Mouse (Mus musculus) embryonic fibroblast, embryonic 13.5 days (primary cell): Measurements from ENCODE around the gene Cd99l2. TPM values are rescaled to one million over a fixed set of nuclear protein-coding genes. Genes with fewer than 3 reads are reported as not detected.

Source experiments
- H3K27ac ChIP-seq: 2 replicates; pipeline ENCODE4 v1.5.1; 2012; ENCODE audit warnings: low read length, control low read depth, inconsistent platforms; ENCODE audit not compliant: insufficient read depth
- H3K4me1 ChIP-seq: 2 replicates; pipeline ENCODE4 v1.6.1; 2011; ENCODE audit warnings: low read length; ENCODE audit not compliant: control insufficient read depth, insufficient read depth
- H3K4me3 ChIP-seq: 2 replicates; pipeline ENCODE4 v1.5.1; 2011; ENCODE audit warnings: mild to moderate bottlenecking, control low read depth, low read length; ENCODE audit not compliant: insufficient read depth
- CTCF ChIP-seq: IDR thresholded peaks from 2 replicates; pipeline ENCODE4 v1.5.1; 2011; ENCODE audit warnings: mild to moderate bottlenecking, control low read depth, low read length, moderate library complexity, borderline replicate concordance; ENCODE audit not compliant: insufficient read depth
- POLR2A ChIP-seq: IDR thresholded peaks from 2 replicates; pipeline ENCODE4 v1.6.1; 2011; ENCODE audit warnings: low read depth, mild to moderate bottlenecking, control low read depth, low read length, moderate library complexity
- polyA plus RNA-seq: library from polyadenylated mRNA; stranded (reverse); fragments of >200 nt; gene quantifications from 2 replicates; pipeline ENCODE4 v1.2.4, GENCODE M21; 2011; ENCODE audit warnings: low read depth; ENCODE audit not compliant: missing spikeins, insufficient read length

Cd99l2 gene
- polyA plus RNA-seq, 1 experiment: 38.6 TPM

GRCm38 (mm10) chrX:71434860-71435259 lies 57.8 kb downstream of the Cd99l2 start:
- TF ChIP-seq CTCF: no peak
- TF ChIP-seq POLR2A: no peak

DNA sequence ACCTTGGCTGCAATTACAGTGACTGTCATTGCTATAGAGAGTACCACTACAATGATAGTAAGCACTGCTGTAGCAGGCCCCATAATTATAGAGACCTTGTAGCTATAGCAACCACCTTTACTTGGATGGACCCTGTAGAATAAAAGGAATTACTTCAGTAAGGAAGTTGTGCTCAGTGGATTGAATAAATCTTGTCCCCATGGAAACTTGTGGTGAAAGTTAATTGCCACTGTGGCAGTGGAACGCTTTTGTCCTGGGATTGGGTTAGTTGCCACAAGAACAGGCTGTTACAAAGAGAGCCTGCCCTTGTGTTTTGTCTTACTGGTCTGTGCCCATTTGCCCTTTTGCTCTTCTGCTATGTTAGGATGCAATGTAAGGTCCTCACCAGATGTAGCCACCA lies 58.2 kb downstream of the Cd99l2 start:
- Histone ChIP-seq H3K4me1 (no peaks in the 10 kb centered on the region), H3K27ac (no peak overlapping the region), H3K4me3 (no peak overlapping the region)
- TF ChIP-seq POLR2A (no peak), CTCF (no peak)

More at GRCm38 (mm10) chrX:71434860-71435259, 57.8 kb downstream of the Cd99l2 start:
- Histone ChIP-seq H3K4me1 (no peaks in the 10 kb centered on the region), H3K4me3 (no peak overlapping the region), H3K27ac (no peak overlapping the region)

- H3K27ac ChIP-seq: no peak overlapping the region
- TF ChIP-seq POLR2A (no peak), CTCF (no peak)
- no peak overlapping the region for H3K4me3 ChIP-seq
- no peaks in the 10 kb centered on the region for H3K4me1 ChIP-seq
Observed at GRCm38 (mm10) chrX:71430900-71431299, 61.7 kb downstream of the Cd99l2 start.

DNA sequence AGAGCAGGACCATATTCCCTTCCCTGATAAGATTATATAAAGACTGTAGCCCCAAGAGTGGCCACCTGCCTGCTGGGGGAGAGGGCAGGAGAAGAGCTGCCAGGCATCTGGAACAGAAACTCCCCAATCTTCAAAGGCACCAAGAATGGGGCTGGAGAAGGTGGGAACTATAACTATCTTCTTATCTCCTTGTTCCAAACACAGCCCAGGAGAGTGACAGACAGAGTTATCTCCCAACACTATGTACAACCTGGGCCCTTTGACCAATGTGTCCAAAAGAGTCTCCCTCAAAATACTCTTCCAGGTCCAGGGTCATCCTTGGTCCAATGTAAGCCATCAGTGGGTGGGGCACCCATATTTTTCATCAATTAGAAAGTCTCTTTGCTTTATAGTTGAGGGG lies 65.2 kb downstream of the Cd99l2 start:
- no peak overlapping the region for H3K27ac ChIP-seq
- TF ChIP-seq POLR2A: no peak
- no peak for TF ChIP-seq CTCF
- no peaks in the 10 kb centered on the region for H3K4me1 ChIP-seq
- no peak overlapping the region for H3K4me3 ChIP-seq

DNA sequence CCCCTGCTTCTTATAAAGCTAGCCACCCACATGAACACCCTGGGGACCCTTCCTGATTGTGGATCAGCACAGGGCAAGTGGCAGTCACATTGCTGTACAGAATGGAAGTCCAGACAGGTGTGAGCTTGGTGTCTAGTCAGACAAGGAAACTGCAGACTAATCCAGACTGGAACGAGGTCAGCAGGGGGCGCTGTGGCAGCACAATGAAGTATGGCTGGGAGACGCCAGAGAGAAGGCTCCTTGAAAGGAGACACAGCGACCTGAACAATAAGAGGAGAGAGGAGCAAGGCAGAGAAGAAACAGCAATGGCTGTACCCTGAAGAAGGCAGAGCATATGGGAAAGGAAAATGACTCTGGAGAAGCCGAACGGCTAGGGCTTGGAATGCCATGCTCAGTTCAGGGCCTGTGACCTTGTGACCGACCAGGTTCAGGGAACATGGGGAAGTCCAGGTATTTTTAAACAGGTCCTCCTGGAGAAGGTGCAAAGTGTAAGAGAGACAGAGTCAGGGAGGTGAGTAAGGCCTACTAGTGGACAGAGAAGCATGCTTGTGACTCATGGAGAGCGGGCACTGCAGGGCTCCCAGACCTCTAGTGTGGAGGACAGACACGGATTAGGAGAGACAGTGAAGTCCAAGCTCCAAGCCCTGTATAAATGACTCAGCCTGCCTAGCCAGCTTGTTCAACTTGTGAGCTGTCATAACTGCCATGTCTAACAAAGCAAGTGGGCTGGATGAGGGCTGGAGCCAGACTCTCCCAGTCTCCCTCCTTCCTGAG lies 66.7 kb downstream of the Cd99l2 start:
- TF ChIP-seq CTCF (peak; percentile 75; the same call in 1 of the 2 replicates), POLR2A (no peak)
- H3K27ac ChIP-seq: no peak overlapping the region
- H3K4me3 ChIP-seq: no peak overlapping the region
- no peaks in the 10 kb centered on the region for H3K4me1 ChIP-seq

DNA sequence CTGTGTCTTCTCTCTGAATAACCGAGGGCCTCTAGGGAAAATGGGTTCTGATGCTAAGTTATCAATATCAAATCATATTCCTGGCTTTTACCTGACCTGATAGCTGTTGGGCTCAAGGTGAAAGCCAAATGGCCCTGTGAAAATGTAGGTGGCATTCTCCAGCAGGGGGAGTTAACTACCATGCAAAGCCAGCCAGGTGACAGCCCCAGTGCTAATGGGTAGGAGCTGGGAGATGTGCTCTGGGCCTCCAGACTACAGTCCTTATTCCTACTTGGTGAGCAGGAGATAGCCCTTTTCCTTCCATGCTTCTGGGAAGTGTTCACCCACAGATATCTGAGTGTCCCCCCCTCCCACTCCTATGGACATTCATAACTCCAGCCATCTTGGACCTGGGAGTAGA lies 67.8 kb downstream of the Cd99l2 start:
- H3K4me1 ChIP-seq: no peaks in the 10 kb centered on the region
- no peak overlapping the region for H3K27ac ChIP-seq
- no peak overlapping the region for H3K4me3 ChIP-seq
- TF ChIP-seq CTCF (no peak), POLR2A (no peak)

DNA sequence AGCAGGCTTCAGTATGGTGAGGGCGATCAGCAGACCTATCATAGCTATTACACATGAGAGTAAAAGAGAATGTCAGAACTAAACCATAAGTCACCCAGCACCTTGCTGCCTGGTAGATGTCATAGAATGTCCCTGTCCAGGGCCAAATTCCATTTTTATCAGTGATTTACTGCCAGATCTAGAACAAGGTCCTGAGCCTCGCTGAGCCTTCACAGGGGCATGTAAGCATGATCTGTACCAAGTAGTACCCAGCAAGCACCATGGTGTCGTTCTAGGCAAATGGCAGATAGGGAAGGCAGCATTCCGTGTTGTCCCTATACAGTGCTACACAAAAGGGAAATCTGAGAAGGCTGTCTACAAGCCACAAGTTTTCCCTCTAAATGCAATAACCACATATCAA lies 79.0 kb downstream of the Cd99l2 start:
- no peak overlapping the region for H3K4me3 ChIP-seq

DNA sequence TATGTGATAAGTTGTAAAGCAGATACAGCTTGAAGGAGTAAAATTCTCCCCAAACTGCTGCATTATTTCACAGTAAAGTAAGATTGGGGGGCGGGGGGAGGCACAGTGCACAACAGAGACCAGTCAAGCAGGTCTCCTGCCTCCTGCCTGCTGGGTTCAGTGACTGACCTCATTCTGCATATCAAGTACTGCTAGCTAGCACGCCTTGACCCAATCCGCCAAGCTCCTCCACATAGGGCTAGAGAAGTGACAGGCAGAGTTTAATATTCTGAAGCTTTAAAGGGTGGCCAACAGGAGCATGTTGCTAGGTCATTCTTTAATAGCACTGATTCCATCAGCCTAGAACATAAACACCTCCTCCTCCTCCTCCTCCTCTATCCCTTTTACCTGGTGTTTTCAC lies 79.9 kb downstream of the Cd99l2 start:
- Histone ChIP-seq H3K4me3 (no peak overlapping the region), H3K4me1 (0 out of 2 replicates have a peak, but pooled peaks cover 2% of the 10 kb centered on the region), H3K27ac (no peak overlapping the region)
- TF ChIP-seq POLR2A (no peak), CTCF (no peak)

More for the DNA sequence above, 79.0 kb downstream of the Cd99l2 start:
- TF ChIP-seq CTCF (no peak), POLR2A (no peak)
- Histone ChIP-seq H3K4me1 (no peaks in the 10 kb centered on the region), H3K27ac (no peak overlapping the region)

- Histone ChIP-seq H3K4me3 (no peak overlapping the region), H3K27ac (no peak overlapping the region), H3K4me1 (peaks cover 2% of the 10 kb centered on the region; the same call in 1 of the 2 replicates)
- TF ChIP-seq POLR2A (no peak), CTCF (no peak)
Observed at GRCm38 (mm10) chrX:71408386-71408785, 84.3 kb downstream of the Cd99l2 start.

DNA sequence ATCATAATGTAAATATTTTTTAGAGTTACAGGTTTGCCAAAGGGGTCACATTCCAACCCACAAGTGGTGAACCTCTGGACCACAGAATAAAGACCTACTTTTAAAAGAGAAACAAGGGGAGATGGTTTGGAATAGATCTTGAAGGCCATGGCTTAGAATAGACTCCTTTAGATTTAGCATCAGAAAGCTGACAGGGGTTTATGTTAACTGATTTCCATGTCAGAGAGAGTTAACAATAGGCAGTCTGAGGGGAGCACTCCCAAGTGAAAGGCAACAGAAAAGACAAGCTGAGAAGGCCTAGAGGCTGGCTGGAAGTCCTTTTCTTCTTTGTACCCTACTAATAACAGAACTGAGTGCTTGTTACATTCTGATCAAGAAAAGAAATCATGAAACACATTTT lies 86.4 kb downstream of the Cd99l2 start:
- TF ChIP-seq POLR2A (no peak), CTCF (no peak)
- Histone ChIP-seq H3K27ac (no peak overlapping the region), H3K4me1 (peaks cover 2% of the 10 kb centered on the region; the same call in 1 of the 2 replicates), H3K4me3 (no peak overlapping the region)
